Mouse (Mus musculus): ENCODE results near the gene Cbx3.

GRCm38 (mm10) chr6:51459313-51460020, 10.7 kb upstream of the Cbx3 start:
- TF ChIP-seq CTCF (IDR thresholded peaks at IDR 0.05; ENCODE audit: low read depth, low read length) (no peak), POLR2A (IDR thresholded peaks at IDR 0.05; ENCODE audit: insufficient read depth, low read length) (no peak)

Measured in ES-Bruce4 (cell line).